Mouse (Mus musculus): ENCODE measurements around the gene Vmn1r193. TPM values are rescaled to one million over a fixed set of nuclear protein-coding genes. Genes with fewer than 3 reads are reported as not detected.

Gene Vmn1r193
- total RNA-seq (2023) = not detected

DNA sequence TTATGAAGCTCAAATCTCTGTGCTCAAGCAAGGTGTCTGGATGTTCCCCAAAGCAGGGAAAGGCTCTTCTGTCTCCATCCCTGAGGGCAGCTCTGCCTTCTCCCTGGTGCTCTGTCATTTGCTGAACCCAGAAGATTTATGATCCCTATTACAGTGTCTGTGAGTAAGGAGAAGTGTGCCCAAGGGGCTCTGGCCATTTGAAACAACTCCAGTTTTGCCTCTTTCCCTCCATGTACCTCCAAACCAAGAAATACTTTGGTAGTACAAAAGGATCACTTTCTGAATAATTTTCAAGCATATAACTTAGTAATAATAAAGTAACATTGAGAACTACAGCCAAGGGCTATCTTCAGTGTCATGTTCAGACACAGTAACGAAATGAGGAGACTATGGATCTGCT, at the start of gene Vmn1r193:
Gene Vmn1r193, minus strand, starts transcription at position 101 of the 400 bp plus-strand sequence.

DNA sequence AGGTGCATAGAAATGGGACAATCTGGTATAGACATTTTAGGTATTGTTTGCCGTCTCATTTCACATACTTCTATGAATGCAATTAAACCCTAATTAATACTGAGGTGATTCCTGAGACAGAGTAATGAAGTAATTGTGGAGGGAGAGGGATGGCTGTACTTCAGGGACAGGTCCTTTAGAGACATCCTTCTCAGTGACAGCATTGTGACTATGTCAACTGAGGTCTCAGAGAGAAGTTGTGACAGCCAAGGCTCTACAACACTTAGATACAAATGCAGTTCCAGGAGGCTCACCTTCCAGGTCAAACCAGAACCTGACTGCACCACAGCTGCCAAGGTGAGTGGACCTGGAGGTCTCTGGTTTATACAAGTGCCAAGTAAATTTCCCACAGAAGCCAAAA, 47.3 kb upstream of the Vmn1r193 start, which contains the start of gene Vmn1r195:
Gene Vmn1r195, plus strand, starts transcription at position 301 of the 400 bp plus-strand sequence.

DNA sequence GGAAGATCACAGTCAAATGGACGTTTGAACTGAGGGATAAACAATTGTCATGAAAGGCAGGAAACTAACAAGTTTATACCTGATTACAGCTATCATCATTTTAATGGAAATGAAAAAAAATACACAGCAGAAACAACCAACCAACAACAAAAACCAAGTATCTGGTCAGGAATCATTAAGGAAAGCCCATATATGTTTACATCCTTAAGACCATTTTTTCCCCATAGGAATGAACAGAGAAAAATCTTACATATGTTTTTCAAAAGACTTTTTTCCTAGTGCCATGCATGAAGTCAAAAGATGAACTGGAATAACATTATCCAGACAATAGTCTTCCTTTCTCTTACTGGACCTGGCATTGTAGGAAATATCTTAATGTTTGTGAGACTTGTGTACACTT, 21.0 kb upstream of the Vmn1r193 start, which contains the start of gene Vmn1r194:
Gene Vmn1r194, plus strand, starts transcription at position 301 of the 400 bp plus-strand sequence.

DNA sequence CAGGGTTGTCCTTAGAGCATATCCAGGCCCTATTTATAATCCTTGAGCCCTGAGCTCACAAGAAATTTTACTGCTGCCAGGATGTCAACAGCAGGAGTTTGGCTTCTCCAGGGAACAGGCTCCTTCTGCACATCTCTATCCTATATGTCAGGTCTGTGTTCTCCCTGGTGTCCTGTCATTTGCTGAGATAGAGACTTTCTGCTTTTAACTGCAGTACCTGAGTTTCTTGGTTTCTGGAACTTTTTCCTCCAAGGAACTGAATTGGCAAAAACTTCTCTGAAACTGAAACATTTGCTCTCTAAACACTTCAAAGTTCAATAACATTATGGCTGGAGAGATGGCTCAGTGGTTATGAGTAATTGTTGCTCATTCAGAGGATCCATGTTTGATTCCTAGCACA, 31.9 kb downstream of the Vmn1r193 start, which contains the start of gene Vmn1r192:
Gene Vmn1r192, minus strand, starts transcription at position 101 of the 400 bp plus-strand sequence.

DNA sequence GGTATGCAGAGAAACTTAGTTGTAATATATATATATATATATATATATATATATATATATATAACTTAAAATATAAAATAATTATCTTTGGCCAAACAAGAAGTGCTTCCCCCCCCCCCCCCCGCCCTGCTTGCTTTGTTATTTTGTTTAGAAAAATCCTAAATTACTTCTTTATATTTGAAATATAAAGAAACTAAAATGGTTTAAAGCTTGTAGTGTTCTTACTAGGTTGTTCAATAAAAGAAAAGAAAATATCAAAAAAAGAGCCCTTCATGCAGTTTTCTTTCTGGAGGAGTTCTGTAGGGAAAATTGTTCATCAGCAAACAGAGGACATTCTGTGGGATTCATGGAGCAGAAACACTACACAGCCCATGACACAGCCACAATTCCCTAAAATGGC, 39.1 kb downstream of the Vmn1r193 start, which contains the start of gene Vmn1r191:
Gene Vmn1r191, minus strand, starts transcription at position 101 of the 400 bp plus-strand sequence.

Other genes starting within 250 kb of the Vmn1r193 start
- gene Pom121l2, start 242.0 kb downstream of the Vmn1r193 start, total RNA-seq (2023) = not detected
- 1 to 10 TPM; 2.5 to 2.8 TPM for gene Prss16, start 213.4 kb downstream of the Vmn1r193 start, total RNA-seq (2023)
- 100 to 1,000 TPM; 501 to 521 TPM for gene Hist1h2ah, start 187.6 kb downstream of the Vmn1r193 start, total RNA-seq (2023)
- 1,000 to 10,000 TPM; 1,519 to 1,594 TPM for gene Hist1h2bk, start 187.3 kb downstream of the Vmn1r193 start, total RNA-seq (2023)
- gene Hist1h4i, start 181.8 kb downstream of the Vmn1r193 start, total RNA-seq (2023) = 100 to 1,000 TPM; 549 to 592 TPM
- gene Hist1h2ag, start 180.2 kb downstream of the Vmn1r193 start, total RNA-seq (2023) = 1,000 to 10,000 TPM; 1,023 to 1,050 TPM
- 1,000 to 10,000 TPM; 1,049 to 1,157 TPM for gene Hist1h2bj, start 179.9 kb downstream of the Vmn1r193 start, total RNA-seq (2023)
- gene Vmn1r188, start 138.7 kb downstream of the Vmn1r193 start, total RNA-seq (2023) = not detected
- gene Vmn1r189, start 117.3 kb downstream of the Vmn1r193 start, total RNA-seq (2023) = not detected
- not detected for gene Vmn1r191, start 39.2 kb downstream of the Vmn1r193 start, total RNA-seq (2023)
- not detected for gene Vmn1r192, start 32.0 kb downstream of the Vmn1r193 start, total RNA-seq (2023)
- not detected for gene Vmn1r194, start 21.1 kb upstream of the Vmn1r193 start, total RNA-seq (2023)
- gene Vmn1r195, start 47.4 kb upstream of the Vmn1r193 start, total RNA-seq (2023) = not detected
- gene Vmn1r196, start 66.8 kb upstream of the Vmn1r193 start, total RNA-seq (2023) = not detected
- gene Vmn1r197, start 101.4 kb upstream of the Vmn1r193 start, total RNA-seq (2023) = not detected
- gene Vmn1r198, start 127.2 kb upstream of the Vmn1r193 start, total RNA-seq (2023) = not detected
- not detected for gene Vmn1r199, start 156.7 kb upstream of the Vmn1r193 start, total RNA-seq (2023)
- gene Vmn1r200, start 167.2 kb upstream of the Vmn1r193 start, total RNA-seq (2023) = not detected
- not detected for gene Vmn1r201, start 248.8 kb upstream of the Vmn1r193 start, total RNA-seq (2023)